Mouse (Mus musculus) G1E (cell line): ENCODE results near the gene Tmem30b.

Experiments
- CTCF ChIP-seq: IDR thresholded peaks from 2 replicates; pipeline ENCODE4 v1.5.1; 2012; ENCODE audit warnings: low read depth, low read length, inconsistent platforms, mixed read lengths
- GATA1 ChIP-seq: IDR thresholded peaks from 2 replicates; pipeline ENCODE4 v1.6.1; 2012; ENCODE audit warnings: borderline replicate concordance, low read length, inconsistent platforms, mixed read lengths
- POLR2AphosphoS5 ChIP-seq: IDR thresholded peaks from 2 replicates; pipeline ENCODE4 v1.6.1; 2012; ENCODE audit warnings: low read depth, low read length, inconsistent platforms; ENCODE audit not compliant: insufficient replicate concordance
- TAL1 ChIP-seq: conservative IDR thresholded peaks from 2 replicates; pipeline ENCODE4 v1.6.1; 2012; ENCODE audit warnings: low read depth, low read length, inconsistent platforms, mixed read lengths

GRCm38 (mm10) chr12:73529131-73529530 is 17.1 kb downstream of the Tmem30b start:
- TF ChIP-seq CTCF (no peak), GATA1 (no peak), TAL1 (no peak), POLR2AphosphoS5 (no peak)
